Mouse (Mus musculus) c-Kit-positive CD71-negative TER-119-negative erythroid progenitor cells, embryonic 14.5 days (primary cell): ENCODE results near the gene Gtf2f2.
"Not testable (repeated sequence)": the region's sequence is repeated elsewhere in the genome, so short reads cannot be mapped to it uniquely, and the experiment has no call there.

Experiments used
- DNase-seq: peaks from one replicate; pipeline ENCODE4 v3.0.0-alpha.2; 2013; ENCODE audit warnings: low read depth

Gtf2f2 gene

GRCm38 (mm10) chr14:75912665-75913064 is 98.0 kb downstream of the Gtf2f2 start:
- DNase-seq: no peak

DNA sequence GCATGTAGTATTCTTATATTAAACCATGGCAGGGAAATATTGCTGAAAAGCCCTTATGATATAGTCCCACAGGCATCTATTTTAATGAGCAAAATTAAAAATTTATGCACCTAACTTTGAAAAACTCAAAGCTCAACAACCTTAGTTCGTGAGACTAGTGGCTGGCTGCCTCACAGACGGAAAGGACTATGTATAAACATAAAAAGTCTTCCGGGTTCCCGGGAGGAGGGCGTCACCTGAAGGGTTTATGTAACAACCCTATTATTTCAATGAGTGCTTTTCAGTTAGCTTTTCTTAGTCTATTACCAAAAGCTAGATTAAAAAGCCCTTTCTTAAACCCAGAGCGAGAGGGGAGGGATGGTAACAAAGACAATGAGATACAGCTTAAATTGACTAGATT is 98.7 kb downstream of the Gtf2f2 start:
- DNase-seq: no peak

GRCm38 (mm10) chr14:75906931-75907330 is 103.7 kb downstream of the Gtf2f2 start:
- no peak for DNase-seq

- no peak for DNase-seq
These were observed 105.7 kb downstream of the Gtf2f2 start for GRCm38 (mm10) chr14:75904972-75905371.

DNA sequence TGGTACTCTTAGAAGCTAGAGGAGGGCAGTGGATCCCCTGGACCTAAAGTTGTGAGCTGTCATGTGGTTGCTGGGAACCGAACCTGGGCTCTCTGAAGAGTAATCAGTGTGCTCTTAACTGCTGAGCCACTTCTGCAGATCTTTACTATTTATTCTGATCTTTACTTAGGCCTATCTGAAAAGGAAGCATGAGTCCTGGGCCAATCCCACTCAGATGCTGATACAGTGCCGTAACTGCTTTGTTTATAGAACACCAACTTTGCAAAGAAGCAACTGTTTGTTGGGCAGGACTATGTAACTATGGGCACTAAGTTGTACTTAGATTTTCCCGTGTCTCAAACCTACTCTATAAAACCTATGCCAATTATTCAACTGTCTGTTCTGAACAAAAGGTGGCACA is 107.5 kb downstream of the Gtf2f2 start:
- no peak for DNase-seq

DNA sequence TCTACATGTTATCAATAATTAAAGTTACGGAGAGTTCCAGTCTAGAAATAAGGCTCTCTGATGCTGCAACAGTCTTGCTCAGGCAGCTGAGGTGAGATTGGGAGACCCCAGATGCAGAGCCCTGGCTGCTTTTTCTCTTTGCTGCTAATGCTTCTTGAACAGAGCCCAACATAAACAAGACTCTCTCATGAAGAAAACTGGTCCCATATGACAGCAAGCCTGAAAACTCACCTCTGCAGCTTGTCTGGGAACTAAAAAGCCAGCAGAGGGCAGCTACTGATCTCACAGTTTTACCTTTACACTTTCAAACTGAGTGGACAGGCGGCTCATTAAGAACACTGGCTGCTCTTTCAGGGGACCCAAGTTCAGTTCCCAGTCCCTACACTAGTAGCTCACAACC is 108.7 kb downstream of the Gtf2f2 start:
- no peak for DNase-seq

DNA sequence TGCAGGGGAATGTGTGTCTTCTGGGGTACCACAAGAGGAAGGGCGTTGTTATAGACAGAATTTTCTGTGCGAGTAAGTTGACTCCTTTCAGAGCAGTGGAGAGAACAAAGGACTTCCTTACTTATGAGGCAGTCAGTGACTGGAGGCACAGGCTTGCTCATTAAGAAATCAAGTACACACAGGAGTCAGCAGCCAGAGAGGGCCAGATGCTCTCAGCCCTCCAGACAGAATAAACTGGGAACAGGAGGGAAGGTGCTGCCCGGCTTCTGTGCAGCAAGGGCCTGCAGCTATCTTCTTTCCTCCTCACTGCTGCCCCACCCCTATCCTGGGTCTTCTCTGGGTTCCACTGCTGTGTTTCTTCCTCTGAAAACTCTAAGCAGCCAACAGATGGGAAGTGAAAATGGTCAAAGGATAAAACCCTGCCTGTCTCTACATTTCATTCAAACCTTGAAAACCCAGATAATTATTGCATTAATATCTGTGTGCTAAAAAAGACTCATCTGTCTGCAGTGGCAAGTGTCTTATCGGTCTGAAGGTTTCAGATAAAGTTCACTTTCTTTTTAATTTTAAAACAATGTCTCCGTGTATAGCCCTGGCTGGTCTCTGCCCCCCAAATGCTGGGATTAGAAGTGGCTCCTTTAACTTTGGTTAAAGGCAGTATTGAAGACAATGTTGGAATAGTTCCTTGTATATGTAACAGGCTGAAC is 109.7 kb downstream of the Gtf2f2 start:
- DNase-seq: no peak

DNA sequence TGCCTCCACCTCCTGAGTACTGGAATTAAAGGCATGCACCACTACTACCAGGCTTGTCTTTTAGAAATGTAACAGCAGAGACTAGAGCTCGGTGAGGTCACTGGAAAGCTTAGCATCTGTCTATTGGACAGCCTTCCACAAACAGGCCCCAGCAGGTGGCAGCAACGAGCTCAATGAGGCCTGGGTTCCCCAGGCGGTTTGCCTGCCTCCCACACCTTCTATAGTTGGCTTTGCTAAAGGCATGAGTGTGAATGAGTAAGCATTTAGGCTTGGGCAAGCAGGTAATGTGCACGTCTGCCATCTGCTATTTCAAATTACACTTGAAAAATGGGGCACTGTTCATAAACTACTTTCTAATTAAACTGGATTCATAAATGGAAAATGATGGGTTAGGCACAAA is 111.1 kb downstream of the Gtf2f2 start:
- DNase-seq: peak; percentile 72

GRCm38 (mm10) chr14:75892118-75892517 is 118.5 kb downstream of the Gtf2f2 start:
- DNase-seq: no peak

GRCm38 (mm10) chr14:75883873-75884272 is 126.8 kb downstream of the Gtf2f2 start:
- no peak for DNase-seq

DNA sequence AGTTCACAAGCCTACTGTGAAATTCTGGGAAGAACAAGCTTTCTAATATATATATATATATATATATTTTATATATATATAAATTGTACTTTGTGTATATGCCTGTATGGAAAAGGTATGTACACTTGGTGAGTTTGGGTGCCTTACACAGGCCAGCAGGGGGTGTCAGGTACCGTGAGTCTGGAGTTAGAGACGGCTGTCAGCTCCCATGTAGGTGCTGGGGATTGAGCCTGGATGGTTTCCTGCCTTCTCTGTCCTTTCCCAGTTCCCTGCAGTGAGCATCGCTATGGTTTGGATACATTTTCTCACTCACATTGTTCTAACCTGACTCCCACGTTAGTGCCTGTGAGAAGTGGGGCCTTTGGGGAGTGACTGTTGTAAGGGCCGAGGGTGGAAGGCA is 127.3 kb downstream of the Gtf2f2 start:
- no peak for DNase-seq

DNA sequence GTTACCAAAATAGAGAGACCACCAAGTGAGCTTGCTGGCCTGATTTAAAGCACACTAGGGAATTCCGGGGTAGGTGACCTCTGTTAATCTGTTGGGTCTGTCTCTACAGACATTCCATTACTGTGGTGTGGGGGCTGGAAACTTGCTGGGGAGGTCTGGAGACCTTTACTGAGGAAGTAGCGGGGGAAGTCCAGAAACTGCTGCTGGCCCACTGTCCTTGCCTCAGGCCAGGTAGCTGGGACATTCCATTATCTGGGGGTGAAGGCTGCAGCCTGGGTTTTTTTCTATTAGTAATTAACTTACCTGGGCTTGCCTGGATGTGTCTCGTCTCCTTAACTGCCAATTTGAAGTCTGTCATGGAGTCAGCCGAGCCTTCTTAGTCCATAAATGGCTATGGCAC is 128.8 kb downstream of the Gtf2f2 start:
- DNase-seq: no peak

GRCm38 (mm10) chr14:75878980-75879379 is 131.7 kb downstream of the Gtf2f2 start:
- DNase-seq: no peak

- DNase-seq: no peak
These were observed 133.4 kb downstream of the Gtf2f2 start for GRCm38 (mm10) chr14:75877297-75877696.

DNA sequence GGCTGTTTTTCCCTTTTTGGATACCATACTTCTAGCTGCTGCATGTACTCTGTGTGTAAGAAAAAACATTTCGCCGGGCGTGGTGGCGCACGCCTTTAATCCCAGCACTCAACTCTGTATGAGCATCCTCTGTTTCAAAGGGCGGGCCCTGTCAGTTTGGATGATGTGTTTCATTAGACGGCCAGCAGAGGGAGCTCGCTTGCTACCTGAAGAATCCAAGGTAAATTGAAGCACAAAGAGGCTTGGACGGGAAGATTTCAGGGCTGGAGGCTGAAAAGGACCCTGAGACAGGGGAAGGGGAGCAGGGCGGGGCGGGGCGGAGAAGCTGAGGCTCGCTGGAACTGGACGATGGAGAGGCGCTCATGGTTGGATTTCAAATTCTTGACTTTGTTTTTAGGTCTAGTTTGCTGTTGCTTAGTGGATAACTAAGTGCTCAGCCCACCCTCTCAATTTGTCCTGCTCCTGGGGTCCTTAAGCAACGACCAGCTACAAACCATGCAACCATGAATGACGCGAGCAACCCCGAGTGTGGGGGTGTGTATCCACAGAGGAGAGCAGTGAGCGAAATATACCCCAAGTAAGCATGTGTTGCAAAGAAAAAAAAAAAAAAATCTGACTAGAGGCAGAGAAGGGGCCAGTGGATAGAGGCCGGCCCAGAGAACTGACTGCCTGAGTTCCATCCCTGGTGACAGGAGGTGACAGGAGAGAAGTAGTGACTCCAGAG is 134.2 kb downstream of the Gtf2f2 start:
- DNase-seq: peak; percentile 83

GRCm38 (mm10) chr14:75873612-75874011 is 137.1 kb downstream of the Gtf2f2 start:
- DNase-seq: no peak

- no peak for DNase-seq
These were observed 138.9 kb downstream of the Gtf2f2 start for GRCm38 (mm10) chr14:75871750-75872149.

DNA sequence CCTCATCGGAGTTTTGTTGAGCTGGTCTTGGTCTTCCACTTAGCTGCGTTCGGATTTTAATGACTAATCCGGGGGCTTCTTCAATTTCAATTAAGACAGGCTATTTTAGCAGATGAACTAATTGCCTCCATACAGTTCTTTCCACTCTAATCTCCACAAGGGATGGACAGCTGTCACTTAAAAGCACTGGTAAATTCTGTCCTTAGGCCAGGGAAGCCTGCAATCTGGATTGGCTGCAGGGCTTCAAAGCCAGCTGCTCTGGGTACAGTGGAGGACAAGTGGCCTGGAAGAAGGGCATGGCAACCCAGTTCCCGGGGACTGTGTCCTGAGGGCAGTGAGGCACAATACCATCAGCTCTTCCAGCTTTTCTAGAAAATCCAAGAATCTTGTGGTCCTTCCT is 139.6 kb downstream of the Gtf2f2 start:
- DNase-seq: no peak

DNA sequence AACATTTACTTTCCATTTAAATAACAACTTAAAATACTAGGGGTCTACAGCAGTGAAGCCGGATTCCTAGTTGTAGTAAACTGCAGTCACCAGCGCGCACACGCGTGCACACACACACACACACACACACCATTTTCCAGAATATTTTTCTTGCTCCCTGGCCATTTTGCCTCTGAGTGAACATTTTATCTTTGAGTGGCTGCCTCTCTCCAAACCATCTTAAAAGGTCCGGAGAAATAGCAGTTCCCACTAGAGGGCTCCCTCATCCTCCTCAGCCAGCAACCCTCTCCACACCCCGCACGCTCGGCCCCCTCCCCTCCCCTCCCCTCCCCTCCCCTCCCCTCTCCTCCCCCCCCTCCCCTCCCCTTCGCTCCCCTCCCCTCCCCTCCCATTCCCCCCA is 140.0 kb downstream of the Gtf2f2 start:
- peak; percentile 47 for DNase-seq

GRCm38 (mm10) chr14:75869769-75870363 is 140.8 kb downstream of the Gtf2f2 start:
- no peak for DNase-seq

GRCm38 (mm10) chr14:75868028-75868427 is 142.6 kb downstream of the Gtf2f2 start:
- DNase-seq: not testable (repeated sequence)

GRCm38 (mm10) chr14:75866706-75867333 is 143.8 kb downstream of the Gtf2f2 start:
- no peak for DNase-seq
